Mouse (Mus musculus) limb, embryonic 11.5 days (tissue): ENCODE data around the gene Adam19. TPM values are rescaled to one million over a fixed set of nuclear protein-coding genes. Genes with fewer than 3 reads are reported as not detected.

ENCODE experiments used
- ATAC-seq: fragments of 200-750 bp; cut with Nextera tagmentation; 2 replicates; pipeline ENCODE4 v1.8.0; 2017; ENCODE audit warnings: low read depth; ENCODE audit not compliant: insufficient number of reproducible peaks, low FRiP score, low TSS enrichment
- DNase-seq: peaks from one replicate; pipeline ENCODE4 v3.0.0-alpha.2; 2015; ENCODE audit warnings: low spot score
- H3K27ac ChIP-seq: fragments of 300-500 bp; sonication (generic); replicated peaks from 2 replicates; pipeline ENCODE4 v1.5.1; 2014; ENCODE audit warnings: low read depth, mild to moderate bottlenecking, low read length
- H3K27me3 ChIP-seq: fragments of 300-500 bp; sonication (generic); 2 replicates; pipeline ENCODE4 v1.6.1; 2014; ENCODE audit warnings: mild to moderate bottlenecking, low read length, mixed read lengths; ENCODE audit not compliant: control insufficient read depth, insufficient read depth
- H3K36me3 ChIP-seq: fragments of 300-500 bp; sonication (generic); 2 replicates; pipeline ENCODE4 v1.6.1; 2014; ENCODE audit warnings: mild to moderate bottlenecking, low read length, moderate library complexity, mixed read lengths; ENCODE audit not compliant: control insufficient read depth, insufficient read depth
- H3K4me1 ChIP-seq: fragments of 300-500 bp; sonication (generic); 2 replicates; pipeline ENCODE4 v1.6.1; 2014; ENCODE audit warnings: low read length, mixed read lengths; ENCODE audit not compliant: control insufficient read depth, insufficient read depth
- H3K4me2 ChIP-seq: fragments of 300-500 bp; sonication (generic); 2 replicates; pipeline ENCODE4 v1.6.1; 2014; ENCODE audit warnings: low read depth, mild to moderate bottlenecking, moderate library complexity; ENCODE audit not compliant: severe bottlenecking
- H3K4me3 ChIP-seq: fragments of 300-500 bp; sonication (generic); 2 replicates; pipeline ENCODE4 v1.5.1; 2014; ENCODE audit warnings: low read depth, low read length
- H3K9ac ChIP-seq: fragments of 300-500 bp; sonication (generic); 2 replicates; pipeline ENCODE4 v1.6.1; 2014; ENCODE audit warnings: mild to moderate bottlenecking, low read length
- H3K9me3 ChIP-seq: fragments of 300-500 bp; sonication (generic); 2 replicates; pipeline ENCODE4 v1.6.1; 2016; ENCODE audit warnings: low read length; ENCODE audit not compliant: control insufficient read depth
- WGBS: fragments of 180-500 bp; shearing (Covaris S2); extraction: QIAGEN DNeasy Blood & Tissue Kit; methylation state at CpG from one replicate; pipeline ENCODE4 v1.1.7; 2014; 5-methylcytosine and 5-hydroxymethylcytosine counted together
- polyA plus RNA-seq: library from polyadenylated mRNA; unstranded; fragments of >200 nt; fragmentation: Nextera tagmentation; extraction: Ambion mirVana; gene quantifications from 2 replicates; pipeline ENCODE4 v1.2.1, GENCODE M21; 2014

Adam19 gene
- polyA plus RNA-seq, 1 experiment from 2014 or later: 11.0 TPM

- H3K4me1 ChIP-seq: peaks cover 2% of the 10 kb centered on the region; the same call in 1 of the 2 replicates
- no peaks in the 10 kb centered on the region for H3K27me3 ChIP-seq
- DNase-seq (no peak), ATAC-seq (no peak)
- H3K9ac ChIP-seq: no peak overlapping the region
- H3K36me3 ChIP-seq: no peaks in the 10 kb centered on the region
- no peaks in the 10 kb centered on the region for H3K9me3 ChIP-seq
- H3K4me2 ChIP-seq: no peak overlapping the region
- 88% methylated on average over 11 of the region's 11 CpGs for WGBS
- no peak overlapping the region for H3K27ac ChIP-seq
- no peak overlapping the region for H3K4me3 ChIP-seq
Measured at GRCm38 (mm10) chr11:46083835-46084444, 28.1 kb downstream of the Adam19 start.

- Histone ChIP-seq H3K36me3 (no peaks in the 10 kb centered on the region), H3K27ac (no peak overlapping the region), H3K27me3 (no peaks in the 10 kb centered on the region), H3K4me3 (no peak overlapping the region), H3K4me2 (no peak overlapping the region), H3K4me1 (peaks cover 6% of the 10 kb centered on the region; the same call in 1 of the 2 replicates), H3K9ac (no peak overlapping the region), H3K9me3 (no peaks in the 10 kb centered on the region)
- ATAC-seq (no peak), DNase-seq (no peak)
- 84% methylated on average over 3 of the region's 3 CpGs for WGBS
Measured at GRCm38 (mm10) chr11:46084568-46084967, 28.8 kb downstream of the Adam19 start.

GRCm38 (mm10) chr11:46085398-46086163, 29.8 kb downstream of the Adam19 start:
- DNase-seq (no peak), ATAC-seq (no peak)
- WGBS: 95% methylated on average over 10 of the region's 10 CpGs
- Histone ChIP-seq H3K4me1 (peaks cover 6% of the 10 kb centered on the region; the same call in 1 of the 2 replicates), H3K9ac (no peak overlapping the region), H3K4me3 (no peak overlapping the region), H3K9me3 (no peaks in the 10 kb centered on the region), H3K36me3 (no peaks in the 10 kb centered on the region), H3K27me3 (no peaks in the 10 kb centered on the region), H3K27ac (no peak overlapping the region), H3K4me2 (no peak overlapping the region)

GRCm38 (mm10) chr11:46086446-46086845, 30.7 kb downstream of the Adam19 start:
- Histone ChIP-seq H3K4me1 (peaks cover 6% of the 10 kb centered on the region; the same call in 1 of the 2 replicates), H3K4me3 (no peak overlapping the region), H3K36me3 (no peaks in the 10 kb centered on the region), H3K9ac (no peak overlapping the region), H3K4me2 (no peak overlapping the region), H3K9me3 (no peaks in the 10 kb centered on the region), H3K27me3 (no peaks in the 10 kb centered on the region), H3K27ac (no peak overlapping the region)
- DNase-seq (no peak), ATAC-seq (no peak)
- WGBS: 93% methylated on average over 3 of the region's 3 CpGs

- no peak for DNase-seq
- WGBS: 71% methylated on average over 4 of the region's 4 CpGs
- no peak overlapping the region for H3K27ac ChIP-seq
Measured at GRCm38 (mm10) chr11:46089081-46089713, 33.4 kb downstream of the Adam19 start.

GRCm38 (mm10) chr11:46090036-46090725, 34.4 kb downstream of the Adam19 start:
- no peak overlapping the region for H3K27ac ChIP-seq
- H3K4me1 ChIP-seq: peaks cover 6% of the 10 kb centered on the region; the same call in 1 of the 2 replicates
- no peaks in the 10 kb centered on the region for H3K27me3 ChIP-seq
- no peak overlapping the region for H3K4me2 ChIP-seq
- no peaks in the 10 kb centered on the region for H3K36me3 ChIP-seq
- no peak overlapping the region for H3K4me3 ChIP-seq
- no peak for DNase-seq
- no peak for ATAC-seq
- 90% methylated on average over 10 of the region's 10 CpGs for WGBS
- H3K9me3 ChIP-seq: no peaks in the 10 kb centered on the region
- no peak overlapping the region for H3K9ac ChIP-seq

More at GRCm38 (mm10) chr11:46089081-46089713, 33.4 kb downstream of the Adam19 start:
- H3K36me3 ChIP-seq: no peaks in the 10 kb centered on the region
- ATAC-seq: no peak
- H3K4me1 ChIP-seq: peaks cover 6% of the 10 kb centered on the region; the same call in 1 of the 2 replicates
- H3K9ac ChIP-seq: no peak overlapping the region
- H3K9me3 ChIP-seq: no peaks in the 10 kb centered on the region
- H3K4me2 ChIP-seq: no peak overlapping the region
- no peak overlapping the region for H3K4me3 ChIP-seq
- H3K27me3 ChIP-seq: no peaks in the 10 kb centered on the region

- Histone ChIP-seq H3K4me2 (no peak overlapping the region), H3K4me3 (no peak overlapping the region), H3K9me3 (no peaks in the 10 kb centered on the region), H3K27me3 (no peaks in the 10 kb centered on the region), H3K9ac (no peak overlapping the region), H3K36me3 (no peaks in the 10 kb centered on the region), H3K4me1 (peaks cover 6% of the 10 kb centered on the region; the same call in 1 of the 2 replicates), H3K27ac (no peak overlapping the region)
- ATAC-seq (no peak), DNase-seq (no peak)
- 36% methylated on average over 10 of the region's 10 CpGs for WGBS
Measured at GRCm38 (mm10) chr11:46090951-46091667, 35.3 kb downstream of the Adam19 start.
